Mouse (Mus musculus) left cerebral cortex, postnatal 36 days (tissue): ENCODE data around the gene Fbxo46. TPM values are rescaled to one million over a fixed set of nuclear protein-coding genes. Genes with fewer than 3 reads are reported as not detected.
"Not testable (repeated sequence)": the region's sequence is repeated elsewhere in the genome, so short reads cannot be mapped to it uniquely, and the experiment has no call there.

Source experiments
- DNase-seq, 2 experiments: peaks; one replicate each; pipeline ENCODE4 v3.0.0; 2021 to 2022; ENCODE audit warnings: low spot score in 2 of 2, mixed read lengths in 1 of 2
- intact Hi-C: fragments of 180-260 bp; cut with DNase I; formaldehyde crosslinking; loops from one replicate; pipeline ENCODE4 v1.15.1; 2025
- total RNA-seq, 2 experiments: library from RNA; stranded (reverse); gene quantifications; 2 replicates each; pipeline ENCODE4 v1.2.3; 2021

Fbxo46 gene
- total RNA-seq: 10 to 100 TPM; 14.0 to 14.3 TPM

DNA sequence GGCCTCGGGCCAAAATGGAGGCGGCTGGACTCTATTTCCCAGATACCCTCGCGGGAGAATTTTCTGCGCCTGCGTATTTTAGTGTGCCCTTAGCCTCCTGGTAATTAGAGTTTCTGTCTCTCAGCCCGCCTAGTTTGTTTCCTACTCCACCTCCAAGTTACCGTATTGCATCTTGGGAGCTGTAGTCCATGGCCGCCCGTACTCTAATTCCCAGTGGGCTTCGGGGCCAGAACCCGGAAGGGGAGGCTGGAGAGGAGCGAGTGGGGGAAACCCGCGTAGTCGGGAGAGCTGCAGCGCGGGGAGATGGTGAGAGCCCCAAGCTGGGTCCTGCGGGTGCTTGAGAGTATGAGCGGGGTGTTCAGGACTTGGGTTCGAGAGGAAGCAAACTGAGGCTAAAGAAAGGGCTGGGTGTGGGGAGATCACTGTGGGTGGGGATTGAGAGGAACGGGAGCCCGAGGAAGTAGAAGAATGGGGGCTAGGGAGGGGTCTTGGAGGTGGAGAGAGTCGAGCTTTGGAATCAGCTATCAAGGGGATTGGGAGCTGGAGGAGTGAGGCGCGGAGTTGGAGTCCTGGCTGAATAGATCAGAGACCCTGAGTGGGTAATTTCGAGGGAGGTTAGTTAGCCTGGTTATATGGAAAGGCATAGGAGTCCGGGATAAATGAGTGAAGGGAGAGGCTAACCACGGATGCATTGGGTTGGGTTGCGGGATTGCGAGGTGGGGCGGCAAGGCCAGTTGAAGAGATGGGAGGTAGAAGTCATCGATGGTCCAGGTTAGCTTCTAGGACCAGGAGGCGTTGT lies at the start of gene Fbxo46:
Gene Fbxo46 (plus strand): TSS at position 229 of the 799 bp plus-strand sequence.
- intact Hi-C loops: loop anchor here (1.0 kb wide), 1 partner anchor 96 kb away; the partner anchor contains the start of gene Sympk
- DNase-seq: peak; percentile 91 to 93

DNA sequence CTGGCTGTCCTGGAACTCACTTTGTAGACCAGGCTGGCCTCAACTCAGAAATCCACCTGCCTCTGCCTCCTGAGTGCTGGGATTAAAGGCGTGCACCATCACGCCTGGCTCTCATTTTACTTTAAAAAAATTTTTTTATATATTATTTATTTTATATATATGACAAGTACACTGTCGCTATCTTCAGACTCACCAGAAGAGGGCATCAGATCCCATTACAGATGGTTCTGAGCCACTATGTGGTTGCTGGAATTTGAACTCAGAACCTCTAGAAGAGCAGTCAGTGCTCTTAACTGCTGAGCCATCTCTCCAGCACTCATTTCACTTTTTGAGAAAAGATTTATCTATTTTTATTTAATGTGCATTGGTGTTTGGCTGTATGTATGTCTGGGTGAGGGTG lies 48.6 kb upstream of the Fbxo46 start:
- DNase-seq, intact Hi-C loops: not testable (repeated sequence)

DNA sequence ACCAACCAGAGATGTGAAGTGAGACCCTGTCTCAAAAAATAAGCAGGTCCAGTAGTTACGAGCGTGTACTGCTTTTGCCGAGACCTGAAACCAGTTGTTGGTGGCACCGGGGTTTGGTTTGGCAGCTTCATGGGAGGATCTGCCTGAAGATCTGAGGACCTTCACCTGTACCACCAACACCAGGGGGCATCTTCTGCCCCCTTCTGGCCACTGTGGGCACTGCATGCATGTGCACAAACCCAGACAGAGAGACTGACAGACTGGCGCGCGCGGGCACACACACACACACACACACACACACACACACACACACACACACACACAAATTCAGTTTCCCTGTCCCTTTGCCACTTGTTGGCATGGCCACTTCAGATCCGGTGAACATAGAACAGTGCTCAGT lies 46.2 kb upstream of the Fbxo46 start:
- no peak for DNase-seq
- intact Hi-C loops: no loop called here

DNA sequence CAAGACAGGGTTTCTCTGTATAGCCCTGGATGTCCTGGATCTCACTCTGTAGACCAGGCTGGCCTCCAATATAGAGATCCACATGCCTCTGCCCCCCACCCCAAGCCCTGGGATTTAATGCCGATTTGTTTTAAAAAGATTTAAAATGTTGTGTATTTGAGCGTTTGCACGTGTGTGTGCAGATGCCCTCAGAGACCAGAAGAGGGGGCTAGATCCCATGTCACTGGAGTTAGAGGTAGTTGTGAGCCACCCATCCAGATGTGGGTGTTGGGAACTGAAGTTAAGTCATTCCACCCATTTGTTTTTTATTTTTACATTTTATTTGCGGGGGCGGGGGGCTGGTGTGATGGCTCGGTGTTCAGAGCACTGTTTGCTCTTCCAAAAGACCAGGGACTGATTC lies 45.2 kb upstream of the Fbxo46 start:
- no peak for DNase-seq
- intact Hi-C loops: loop anchor here (2.0 kb wide), 1 partner anchor 18 kb away; no protein-coding TSS in a partner anchor

DNA sequence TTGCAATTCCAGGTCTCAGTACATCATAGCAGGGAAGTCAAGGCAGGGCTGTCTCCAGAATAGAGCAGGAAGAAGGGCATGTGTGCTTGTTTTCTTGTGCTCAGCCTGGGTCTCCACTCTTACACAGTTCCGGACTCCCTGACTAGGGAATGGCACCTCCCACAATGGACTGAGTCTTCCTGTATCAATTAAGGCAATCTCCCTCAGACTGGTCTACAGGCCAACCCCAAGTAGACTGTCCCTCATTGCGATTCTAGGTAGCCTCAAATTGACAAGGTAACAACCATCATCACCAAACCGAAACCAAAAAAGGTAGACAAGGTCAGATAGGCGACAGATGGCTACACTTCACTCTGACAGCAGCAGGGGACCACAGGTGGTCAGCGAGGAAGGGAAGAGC lies 44.4 kb upstream of the Fbxo46 start:
- no peak for DNase-seq
- intact Hi-C loops: loop anchor here (2.0 kb wide), 1 partner anchor 18 kb away; no protein-coding TSS in a partner anchor

DNA sequence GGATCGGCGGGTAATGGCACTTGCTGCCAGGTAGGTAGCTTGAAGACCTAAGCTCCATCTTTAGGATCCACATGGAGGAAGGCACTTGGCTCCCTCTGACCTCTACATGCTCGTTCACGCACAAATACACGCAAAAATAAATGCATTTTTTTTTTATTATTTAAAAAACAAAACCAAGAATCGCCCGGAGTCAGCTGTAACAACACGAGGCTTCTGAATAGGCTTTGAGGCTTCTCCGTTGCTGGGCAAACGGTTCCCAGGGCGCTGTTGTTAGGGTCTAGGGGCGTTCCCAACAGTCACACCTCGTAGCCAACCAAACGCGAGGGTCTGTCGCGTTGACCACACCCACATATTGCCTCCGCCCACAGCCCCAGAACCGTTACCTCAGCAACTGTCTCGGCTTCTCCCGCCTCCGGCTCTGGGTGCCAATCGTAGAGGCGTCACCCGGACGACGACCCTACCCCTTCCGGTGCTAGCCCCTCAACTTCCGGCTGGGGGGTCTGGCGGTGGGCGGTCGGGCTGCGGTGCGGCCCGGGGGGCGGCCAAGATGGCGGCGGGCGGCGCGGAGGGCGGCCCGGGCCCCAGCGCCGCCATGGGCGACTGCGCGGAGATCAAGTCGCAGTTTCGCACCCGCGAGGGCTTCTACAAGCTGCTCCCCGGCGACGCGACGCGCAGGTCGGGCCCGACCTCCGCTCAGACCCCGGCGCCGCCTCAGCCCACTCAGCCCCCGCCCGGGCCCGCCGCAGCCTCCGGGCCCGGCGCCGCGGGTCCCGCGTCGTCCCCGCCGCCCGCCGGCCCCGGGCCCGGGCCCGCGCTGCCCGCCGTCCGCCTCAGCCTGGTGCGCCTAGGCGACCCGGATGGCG lies 43.7 kb upstream of the Fbxo46 start, which contains the start of gene Dmwd:
Gene Dmwd (plus strand): TSS at position 505 of the 863 bp plus-strand sequence.
- DNase-seq: peak; percentile 95 to 96
- intact Hi-C loops: loop anchor here (2.0 kb wide), 1 partner anchor 17 kb away; no protein-coding TSS in a partner anchor

DNA sequence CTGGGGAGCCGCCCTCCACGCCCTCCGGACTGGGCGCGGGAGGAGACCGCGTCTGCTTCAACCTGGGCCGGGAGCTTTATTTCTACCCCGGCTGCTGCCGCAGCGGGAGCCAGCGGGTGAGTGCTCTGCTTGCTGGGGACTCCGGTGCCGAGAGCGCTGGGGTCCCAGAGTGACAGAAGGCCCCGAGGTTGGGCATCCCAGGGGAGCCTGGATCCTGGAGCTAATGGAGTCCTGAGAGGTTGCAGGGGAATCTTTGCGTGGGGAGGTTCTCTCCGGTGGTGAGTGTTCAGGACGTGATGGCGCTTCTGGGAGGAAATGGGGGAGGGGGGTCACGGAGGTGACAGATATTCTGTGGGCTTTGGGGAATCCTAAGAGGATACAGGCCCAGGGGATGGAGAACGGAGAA lies 43.1 kb upstream of the Fbxo46 start:
- DNase-seq: no peak
- intact Hi-C loops: no loop called here

DNA sequence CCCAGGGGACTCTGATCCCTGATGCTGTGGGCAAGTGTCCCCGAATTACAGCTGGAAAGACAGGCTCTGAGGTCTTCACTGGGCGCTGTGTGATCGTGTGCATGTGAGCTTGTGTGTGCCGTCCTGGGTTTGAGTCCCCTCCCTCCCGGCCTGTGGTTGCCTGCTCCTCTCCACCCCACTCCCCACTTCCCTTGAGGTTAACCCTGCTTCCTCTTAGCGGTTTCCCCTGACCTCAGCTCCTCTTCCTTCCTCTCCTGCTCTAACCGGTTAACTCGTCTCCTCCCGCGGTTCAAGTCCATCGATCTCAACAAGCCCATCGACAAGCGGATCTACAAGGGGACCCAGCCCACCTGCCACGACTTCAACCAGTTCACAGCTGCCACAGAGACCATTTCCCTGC lies 41.9 kb upstream of the Fbxo46 start:
- DNase-seq: no peak
- intact Hi-C loops: no loop called here

DNA sequence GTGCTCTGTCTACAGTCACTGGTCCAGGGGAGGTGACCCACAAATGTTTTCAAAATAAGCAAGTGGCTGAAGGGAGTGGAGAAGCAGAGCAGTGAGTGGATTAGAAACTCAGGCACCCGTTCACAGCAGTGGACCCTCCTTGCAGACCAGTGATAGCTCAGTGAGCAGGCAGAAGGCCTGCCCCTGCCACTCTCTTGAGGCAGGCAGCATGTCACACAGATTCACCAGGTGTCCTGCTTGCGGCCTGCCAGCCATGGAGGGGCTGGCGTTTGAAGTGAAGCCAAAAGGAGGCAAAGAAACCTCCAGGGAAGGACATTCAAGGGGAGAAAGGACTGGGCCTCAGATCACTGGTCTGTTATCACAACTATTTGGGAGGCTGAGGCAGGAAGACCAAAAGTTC lies 40.9 kb upstream of the Fbxo46 start:
- intact Hi-C loops: no loop called here
- no peak for DNase-seq

DNA sequence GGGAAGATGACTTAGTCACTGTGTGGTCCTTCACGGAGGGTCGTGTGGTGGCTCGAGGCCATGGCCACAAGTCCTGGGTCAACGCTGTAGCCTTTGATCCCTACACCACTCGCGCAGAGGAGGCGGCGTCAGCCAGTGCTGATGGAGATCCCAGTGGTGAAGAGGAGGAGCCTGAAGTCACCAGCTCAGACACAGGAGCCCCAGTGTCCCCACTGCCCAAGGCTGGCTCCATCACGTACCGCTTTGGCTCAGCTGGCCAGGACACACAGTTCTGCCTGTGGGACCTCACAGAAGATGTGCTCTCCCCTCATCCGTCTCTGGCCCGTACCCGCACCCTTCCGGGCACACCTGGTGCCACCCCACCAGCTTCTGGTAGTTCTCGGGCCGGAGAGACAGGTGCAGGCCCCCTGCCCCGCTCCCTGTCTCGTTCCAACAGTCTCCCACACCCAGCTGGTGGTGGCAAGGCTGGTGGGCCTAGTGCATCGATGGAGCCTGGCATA lies 39.2 kb upstream of the Fbxo46 start:
- intact Hi-C loops: no loop called here
- DNase-seq: no peak

DNA sequence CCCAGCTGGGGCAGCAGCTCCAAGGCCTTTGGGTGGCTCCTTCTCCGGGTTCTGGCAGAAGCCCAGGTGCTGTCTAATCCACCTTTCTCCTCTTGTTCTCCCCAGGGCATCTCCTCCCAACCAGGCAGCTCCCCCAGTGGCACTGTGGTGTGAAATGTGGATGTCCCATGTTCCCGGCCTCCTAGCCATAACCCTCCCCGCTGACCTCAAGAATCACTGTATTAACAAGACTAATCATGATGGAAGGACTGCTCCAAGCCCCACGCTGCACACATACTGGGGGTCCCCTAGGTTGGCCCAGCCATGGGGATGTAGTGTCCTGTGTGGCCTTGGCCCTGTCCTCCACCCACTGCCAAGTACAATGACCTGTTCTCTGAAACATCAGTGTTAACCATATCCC lies 37.5 kb upstream of the Fbxo46 start:
- intact Hi-C loops: no loop called here
- no peak for DNase-seq

DNA sequence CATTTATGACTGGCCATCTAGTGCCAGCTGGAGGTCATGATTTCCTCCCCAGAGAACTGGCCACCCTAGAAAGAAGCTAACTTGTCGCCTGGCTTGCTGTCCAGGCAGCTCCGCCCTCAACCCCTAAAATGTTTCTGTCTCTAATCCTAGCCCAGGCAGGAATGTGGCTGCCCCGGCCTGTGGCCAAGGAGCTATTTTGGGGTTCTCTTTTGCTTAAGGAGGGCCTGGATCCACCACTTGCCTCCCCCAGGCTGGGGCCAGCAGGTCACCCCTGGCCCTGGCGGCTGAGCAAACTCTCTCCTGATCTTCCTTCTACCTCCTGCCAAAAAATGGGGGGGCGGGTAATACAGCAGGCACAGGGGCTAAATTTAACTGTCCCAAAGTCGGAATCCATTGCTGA lies 36.6 kb upstream of the Fbxo46 start:
- intact Hi-C loops: no loop called here
- DNase-seq: no peak

DNA sequence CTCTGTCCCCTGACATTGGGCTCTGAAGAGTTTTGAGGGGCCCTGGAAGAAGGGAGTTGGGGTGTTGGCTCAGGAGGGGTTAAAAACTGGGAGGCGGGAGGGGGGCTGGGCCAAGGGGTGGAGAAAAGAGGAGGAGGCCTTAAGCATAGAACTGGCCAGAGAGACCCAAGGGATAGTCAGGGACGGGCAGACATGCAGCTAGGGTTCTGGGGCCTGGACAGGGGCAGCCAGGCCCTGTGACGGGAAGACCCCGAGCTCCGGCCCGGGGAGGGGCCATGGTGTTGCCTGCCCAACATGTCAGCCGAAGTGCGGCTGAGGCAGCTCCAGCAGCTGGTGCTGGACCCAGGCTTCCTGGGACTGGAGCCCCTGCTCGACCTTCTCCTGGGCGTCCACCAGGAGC lies 36.0 kb upstream of the Fbxo46 start, which contains the start of gene Dmpk:
Gene Dmpk (plus strand): TSS at position 149 of the 400 bp plus-strand sequence.
- no peak for DNase-seq
- intact Hi-C loops: no loop called here

DNA sequence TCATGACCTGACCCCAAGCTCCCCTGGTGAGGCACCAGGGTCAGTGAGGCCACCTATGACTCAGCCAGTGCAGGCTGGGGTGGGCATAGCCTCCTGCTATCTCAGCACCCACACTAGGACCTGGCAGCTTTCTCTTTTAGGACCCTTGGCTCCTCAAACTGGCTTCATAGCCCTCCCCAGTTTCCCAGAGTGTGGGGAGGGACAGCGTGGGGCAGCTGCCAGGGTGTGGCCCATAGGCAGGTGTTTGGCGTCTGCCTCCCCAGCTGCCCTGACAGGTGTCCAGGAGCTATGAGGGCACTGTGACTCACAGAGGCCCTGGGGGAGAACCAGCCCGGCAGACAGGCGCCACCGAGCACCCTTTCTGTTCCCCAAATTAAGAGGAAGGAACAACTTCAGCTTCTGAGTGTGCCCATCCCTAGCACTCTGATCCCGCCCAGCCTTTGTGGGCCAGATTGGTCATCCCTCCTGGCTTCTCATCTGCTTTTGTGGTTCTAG lies 35.3 kb upstream of the Fbxo46 start:
- intact Hi-C loops: no loop called here
- no peak for DNase-seq

DNA sequence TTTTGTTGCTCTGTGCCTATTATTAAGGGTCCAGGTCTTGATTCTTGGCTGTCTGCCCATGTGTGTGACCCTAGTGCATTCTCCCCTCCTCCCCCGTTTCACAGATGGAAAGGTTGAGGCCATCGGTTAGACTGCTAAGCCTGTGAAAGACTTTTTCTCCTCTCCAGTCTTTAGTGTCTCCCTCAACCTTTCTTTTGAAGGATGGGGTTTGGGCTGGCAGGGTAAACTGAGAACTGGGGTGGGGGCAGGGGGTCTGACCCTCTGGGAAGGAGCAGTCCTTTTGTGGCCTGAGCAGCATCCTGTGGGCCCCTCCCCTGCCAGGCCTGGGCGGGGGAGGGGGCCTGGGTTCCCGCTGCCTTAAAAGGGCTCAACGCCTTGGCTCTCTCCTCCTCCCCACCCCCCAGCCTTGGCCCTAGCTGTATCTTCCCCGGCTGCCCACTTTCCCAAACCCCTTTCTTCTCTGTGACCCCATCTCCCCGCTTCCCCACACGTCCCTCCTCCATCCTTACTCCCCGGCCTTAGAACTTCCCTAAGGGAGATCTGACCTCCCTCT lies 34.7 kb upstream of the Fbxo46 start:
- intact Hi-C loops: no loop called here
- no peak for DNase-seq

DNA sequence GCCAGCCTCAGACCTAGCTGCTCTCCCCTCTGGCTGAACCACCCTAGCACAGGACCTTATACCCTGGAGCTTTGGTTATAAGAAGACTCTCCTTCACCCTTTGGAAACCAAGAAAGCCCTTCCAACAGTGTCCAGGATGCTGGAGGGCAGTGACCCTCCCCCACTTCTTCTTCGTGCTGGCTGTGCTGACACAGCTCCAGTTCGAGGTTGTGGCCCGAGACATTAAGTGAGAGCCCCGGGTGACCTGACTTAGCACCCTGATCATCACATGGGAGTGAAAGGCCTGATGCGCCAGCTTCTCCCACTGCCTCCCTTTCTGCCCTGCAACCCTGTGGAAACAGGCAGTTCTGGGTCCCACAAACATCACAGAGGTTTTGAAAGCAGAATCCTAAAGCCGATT lies 34.2 kb upstream of the Fbxo46 start:
- intact Hi-C loops: no loop called here
- no peak for DNase-seq

DNA sequence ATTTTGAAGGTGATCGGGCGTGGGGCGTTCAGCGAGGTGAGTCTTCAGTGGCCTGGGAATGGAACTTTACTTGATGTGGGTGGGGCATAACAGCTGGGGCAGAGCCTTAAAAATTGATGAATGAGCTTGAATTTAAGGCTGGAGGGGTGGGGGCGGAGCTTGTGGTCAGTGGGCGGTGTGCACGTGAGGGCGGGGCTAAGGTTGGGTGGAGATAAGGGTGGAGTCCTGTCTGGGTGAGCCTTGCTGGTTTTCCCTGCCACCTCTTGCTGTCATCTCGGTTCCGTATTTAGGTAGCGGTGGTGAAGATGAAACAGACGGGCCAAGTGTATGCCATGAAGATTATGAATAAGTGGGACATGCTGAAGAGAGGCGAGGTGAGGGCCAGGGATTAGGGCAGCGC lies 33.6 kb upstream of the Fbxo46 start:
- intact Hi-C loops: no loop called here
- DNase-seq: no peak

DNA sequence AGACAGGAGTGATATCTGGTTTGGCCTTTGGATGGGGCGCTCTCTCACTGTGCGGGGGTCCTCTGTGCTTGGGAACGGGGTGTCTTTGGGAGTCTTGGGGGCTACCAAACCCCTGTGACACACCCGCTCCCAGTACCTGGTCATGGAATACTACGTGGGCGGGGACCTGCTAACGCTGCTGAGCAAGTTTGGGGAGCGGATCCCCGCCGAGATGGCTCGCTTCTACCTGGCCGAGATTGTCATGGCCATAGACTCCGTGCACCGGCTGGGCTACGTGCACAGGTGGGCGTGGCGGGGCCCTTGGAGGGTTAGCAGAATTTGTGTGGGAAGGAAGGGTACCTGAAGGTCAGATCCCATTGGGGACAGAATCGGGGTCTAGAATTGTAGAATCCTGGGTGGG lies 32.9 kb upstream of the Fbxo46 start:
- intact Hi-C loops: no loop called here
- DNase-seq: no peak

DNA sequence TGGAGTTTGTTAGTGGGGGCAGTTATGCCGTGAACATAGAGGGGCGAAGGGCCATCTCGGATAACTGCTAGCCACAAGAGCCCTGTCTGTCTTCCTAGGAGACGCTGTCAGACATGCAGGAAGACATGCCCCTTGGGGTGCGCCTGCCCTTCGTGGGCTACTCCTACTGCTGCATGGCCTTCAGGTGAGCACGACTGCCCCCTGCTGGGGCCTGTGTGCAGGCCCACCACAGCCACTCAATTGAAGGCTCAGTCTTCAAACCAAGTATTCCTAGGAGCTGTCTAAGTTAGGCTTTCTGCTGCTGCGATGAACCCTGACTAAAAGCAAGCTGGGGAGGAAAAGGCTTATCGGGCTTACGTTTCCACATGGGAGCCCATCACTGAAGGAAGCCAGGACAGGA lies 30.8 kb upstream of the Fbxo46 start:
- intact Hi-C loops: no loop called here
- no peak for DNase-seq

DNA sequence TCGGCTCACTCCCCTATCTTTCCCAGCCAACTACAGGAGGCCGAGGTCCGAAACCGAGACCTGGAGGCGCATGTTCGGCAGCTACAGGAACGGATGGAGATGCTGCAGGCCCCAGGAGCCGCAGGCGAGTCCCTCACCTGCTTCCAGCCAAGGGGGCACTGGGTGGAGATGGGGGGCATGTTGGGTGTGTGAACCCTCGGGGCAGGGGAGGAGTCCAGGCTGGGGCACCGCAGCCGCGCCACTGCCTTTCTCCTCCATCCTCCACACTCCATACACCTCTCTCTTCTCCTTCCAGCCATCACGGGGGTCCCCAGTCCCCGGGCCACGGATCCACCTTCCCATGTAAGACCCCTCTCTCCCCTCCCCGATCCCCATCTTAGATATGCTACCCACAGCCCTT lies 27.7 kb upstream of the Fbxo46 start:
- no peak for DNase-seq
- intact Hi-C loops: loop anchor here (2.0 kb wide), 1 partner anchor 17 kb away; no protein-coding TSS in a partner anchor
